Mouse (Mus musculus): ENCODE data around the gene Olfr145. TPM values are rescaled to one million over a fixed set of nuclear protein-coding genes. Genes with fewer than 3 reads are reported as not detected.

The Olfr145 gene
- total RNA-seq (2021): not detected

GRCm38 (mm10) chr9:37896661-37897060, at the start of gene Olfr145:
TSS of gene Olfr145 (plus strand) at chr9:37896724.
- intact Hi-C loops (cut with DNase I): no loop called here

GRCm38 (mm10) chr9:37849267-37849666, 47.3 kb upstream of the Olfr145 start:
- peak in 1 of 2 experiments; percentile 25 for DNase-seq (ENCODE audit: low spot score in 2 of 2)
- intact Hi-C loops (cut with DNase I): no loop called here

More at GRCm38 (mm10) chr9:37896661-37897060, at the start of gene Olfr145:
- DNase-seq (ENCODE audit: low spot score in 2 of 2): no peak

DNA sequence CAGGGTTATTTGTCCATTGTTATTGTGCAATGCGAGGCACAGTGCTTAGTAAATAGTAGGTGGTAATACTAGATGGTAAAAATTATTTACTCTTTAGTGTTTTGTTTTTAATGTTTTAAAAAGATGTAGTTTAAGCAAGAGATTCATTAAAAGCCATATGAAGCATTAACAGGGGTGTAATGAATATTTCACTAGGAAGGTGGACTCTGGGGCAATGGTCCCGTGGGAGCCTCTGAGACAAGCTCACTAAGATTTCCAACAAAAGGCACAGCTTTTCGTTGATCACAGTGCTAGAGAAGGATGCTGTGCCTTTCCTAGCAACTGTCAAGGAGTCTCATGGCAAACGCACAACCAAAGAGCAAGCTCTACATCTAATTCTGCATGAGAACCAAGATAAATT, 42.6 kb upstream of the Olfr145 start, which contains the start of gene Olfr877:
Gene Olfr877 (plus strand): TSS at position 301 of the 400 bp plus-strand sequence.
- intact Hi-C loops (cut with DNase I): no loop called here
- no peak for DNase-seq (ENCODE audit: low spot score in 2 of 2)

GRCm38 (mm10) chr9:37863325-37863724, 33.2 kb upstream of the Olfr145 start:
- intact Hi-C loops (cut with DNase I): loop anchor here (5.0 kb wide), 1 partner anchor 69 kb away; no protein-coding TSS in a partner anchor
- DNase-seq (ENCODE audit: low spot score in 2 of 2): peak in 1 of 2 experiments; percentile 63

GRCm38 (mm10) chr9:37870246-37870645, 26.3 kb upstream of the Olfr145 start:
- no peak for DNase-seq (ENCODE audit: low spot score in 2 of 2)
- intact Hi-C loops (cut with DNase I): loop anchor here (5.0 kb wide), 1 partner anchor 47 kb away; the partner anchor contains the start of gene Olfr878

- peak in 1 of 2 experiments; percentile 64 for DNase-seq (ENCODE audit: low spot score in 2 of 2)
- intact Hi-C loops (cut with DNase I): loop anchor here (5.0 kb wide), 1 partner anchor 46 kb away; the partner anchor contains the start of gene Olfr878
Measured at GRCm38 (mm10) chr9:37871097-37871496, 25.4 kb upstream of the Olfr145 start.

DNA sequence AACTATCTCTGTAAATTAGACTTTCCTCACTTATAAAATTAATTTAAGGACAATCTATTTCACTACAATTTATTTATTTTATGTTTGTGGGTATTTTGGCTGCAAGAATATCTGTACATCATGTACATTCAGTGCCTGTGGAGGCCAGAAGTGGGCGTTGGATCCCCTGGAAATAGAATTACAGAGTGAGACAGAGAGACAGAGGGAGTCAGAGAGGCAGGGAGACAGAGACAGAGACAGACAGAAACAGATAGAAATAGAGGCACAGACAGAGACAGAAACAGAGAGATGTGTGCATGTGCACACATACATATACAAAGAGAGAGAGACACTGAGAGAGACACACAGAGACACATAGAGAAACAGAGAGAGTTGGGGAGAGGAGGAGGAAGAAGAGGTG, 25.0 kb upstream of the Olfr145 start:
- peak in 1 of 2 experiments; percentile 50 for DNase-seq (ENCODE audit: low spot score in 2 of 2)
- intact Hi-C loops (cut with DNase I): loop anchor here (5.0 kb wide), 1 partner anchor 46 kb away; the partner anchor contains the start of gene Olfr878

GRCm38 (mm10) chr9:37890960-37891359, 5.6 kb upstream of the Olfr145 start:
- DNase-seq (ENCODE audit: low spot score in 2 of 2): peak; percentile 26 to 88
- intact Hi-C loops (cut with DNase I): loop anchor here (1.0 kb wide), 1 partner anchor 61 kb away; no protein-coding TSS in a partner anchor

GRCm38 (mm10) chr9:37905555-37905954, 9.0 kb downstream of the Olfr145 start:
- intact Hi-C loops (cut with DNase I): no loop called here
- DNase-seq (ENCODE audit: low spot score in 2 of 2): peak in 1 of 2 experiments; percentile 82

DNA sequence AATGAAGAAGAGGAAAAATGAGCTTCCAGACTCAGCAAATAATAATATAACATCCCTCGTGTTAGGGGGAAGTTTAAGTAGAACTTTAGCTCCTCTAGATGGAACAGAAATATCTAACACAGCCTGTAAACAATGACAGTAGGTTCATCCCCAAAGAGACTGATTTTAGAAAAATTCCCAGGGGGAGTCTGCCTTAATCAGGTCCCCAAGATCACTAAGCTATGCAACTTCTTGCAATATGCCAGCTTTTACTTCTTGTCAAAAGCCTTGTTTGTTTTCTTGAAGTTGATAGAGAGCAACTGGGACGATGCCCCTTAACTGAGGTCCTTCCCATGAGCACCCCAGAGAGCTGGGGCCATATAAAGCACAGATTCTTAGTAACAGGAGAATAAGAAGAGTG, 21.0 kb downstream of the Olfr145 start, which contains the start of gene Olfr878:
Gene Olfr878 (plus strand): TSS at position 301 of the 400 bp plus-strand sequence.
- intact Hi-C loops (cut with DNase I): loop anchor here (5.0 kb wide), 3 partner anchors 45 to 240 kb away; no protein-coding TSS in a partner anchor
- DNase-seq (ENCODE audit: low spot score in 2 of 2): no peak

- DNase-seq (ENCODE audit: low spot score in 2 of 2): peak in 1 of 2 experiments; percentile 57
- intact Hi-C loops (cut with DNase I): loop anchor here (5.0 kb wide), 3 partner anchors 46 to 241 kb away; no protein-coding TSS in a partner anchor
Measured at GRCm38 (mm10) chr9:37918018-37918417, 21.5 kb downstream of the Olfr145 start.

GRCm38 (mm10) chr9:37924194-37924593, 27.7 kb downstream of the Olfr145 start:
- peak in 1 of 2 experiments; percentile 58 for DNase-seq (ENCODE audit: low spot score in 2 of 2)
- intact Hi-C loops (cut with DNase I): no loop called here

DNA sequence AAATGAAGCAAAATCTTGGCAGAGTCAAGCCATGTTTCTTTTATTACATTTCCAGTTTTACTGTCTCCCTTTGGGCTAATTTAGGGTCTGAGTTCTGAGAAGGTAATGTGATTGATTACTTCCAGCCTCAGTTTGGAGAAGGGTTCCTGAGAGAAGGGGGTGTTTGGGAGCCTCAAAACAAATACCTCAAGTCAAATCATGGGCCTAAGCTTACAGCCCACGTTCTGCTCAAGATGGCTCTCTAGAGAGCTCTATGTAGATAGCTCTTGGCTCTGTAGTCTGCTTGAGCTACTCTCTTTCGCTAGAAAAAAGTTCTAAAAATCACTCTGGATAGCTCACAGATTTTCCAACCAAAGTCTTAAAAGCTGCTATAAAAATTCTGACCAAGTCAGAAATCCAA, 28.9 kb downstream of the Olfr145 start:
- DNase-seq (ENCODE audit: low spot score in 2 of 2): no peak
- intact Hi-C loops (cut with DNase I): no loop called here

- no peak for DNase-seq (ENCODE audit: low spot score in 2 of 2)
- intact Hi-C loops (cut with DNase I): no loop called here
Measured at GRCm38 (mm10) chr9:37926019-37927013, 29.8 kb downstream of the Olfr145 start.

- intact Hi-C loops (cut with DNase I): loop anchor here (1.0 to 5.0 kb wide), 9 partner anchors 70 to 500 kb away; partner anchors contain the start of gene Robo3
Measured at GRCm38 (mm10) chr9:37932519-37932918, 36.0 kb downstream of the Olfr145 start.

DNA sequence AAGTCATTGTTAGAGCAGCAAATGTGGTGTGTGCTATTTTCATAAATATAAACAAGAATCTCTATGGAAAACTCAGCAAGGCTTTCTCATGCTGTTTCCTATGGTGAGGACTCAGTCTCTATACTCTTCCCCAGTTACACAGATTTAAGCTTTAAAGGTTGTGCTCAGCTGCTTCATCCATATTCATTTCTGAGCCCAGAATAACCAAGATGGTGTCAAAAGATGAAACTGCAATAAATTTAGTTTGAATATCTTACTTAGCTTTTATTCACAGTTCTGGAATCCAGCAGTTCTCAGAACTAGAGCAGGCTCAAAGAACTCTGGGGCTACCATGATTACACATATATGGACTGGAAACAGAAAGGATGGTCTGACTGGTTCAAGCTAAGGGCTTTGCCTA, 37.6 kb downstream of the Olfr145 start:
- DNase-seq (ENCODE audit: low spot score in 2 of 2): peak in 1 of 2 experiments; percentile 61
- intact Hi-C loops (cut with DNase I): loop anchor here (5.0 kb wide), 8 partner anchors 72 to 502 kb away; partner anchors contain the start of gene Robo3

More at GRCm38 (mm10) chr9:37932519-37932918, 36.0 kb downstream of the Olfr145 start:
- peak; percentile 80 to 95 for DNase-seq (ENCODE audit: low spot score in 2 of 2)

DNA sequence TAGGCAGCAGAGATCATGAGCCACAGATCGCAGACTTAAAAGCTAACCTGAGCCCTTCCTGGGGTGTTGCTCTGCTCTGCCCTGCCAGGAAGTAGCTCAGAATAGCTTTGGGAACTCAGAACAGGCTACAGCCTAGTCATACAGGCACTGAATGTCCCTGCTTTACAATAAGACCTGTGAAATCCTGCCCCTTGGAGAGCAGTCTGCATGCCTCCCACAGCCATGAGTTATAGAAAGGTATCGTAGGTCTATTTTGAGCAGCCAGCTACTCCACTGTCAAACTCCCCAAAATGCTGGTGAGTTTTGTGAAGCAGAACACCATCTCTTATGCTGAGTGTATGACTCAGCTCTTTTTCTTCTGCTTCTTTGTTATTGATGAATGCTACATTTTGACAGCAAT, 44.6 kb downstream of the Olfr145 start:
- intact Hi-C loops (cut with DNase I): no loop called here
- peak in 1 of 2 experiments; percentile 62 for DNase-seq (ENCODE audit: low spot score in 2 of 2)

All from left cerebral cortex, postnatal 25 days (tissue).